Mouse (Mus musculus) urinary bladder, postnatal 0 days (tissue): ENCODE measurements around the gene Zfp651. TPM values are rescaled to one million over a fixed set of nuclear protein-coding genes. Genes with fewer than 3 reads are reported as not detected.

ENCODE experiments used
- polyA plus RNA-seq: library from polyadenylated mRNA; unstranded; fragments of >200 nt; fragmentation: Nextera tagmentation; extraction: Ambion mirVana; gene quantifications from 2 replicates; pipeline ENCODE4 v1.2.1, GENCODE M21; 2015

Gene Zfp651
- 21.2 and 21.4 TPM in 2 replicates for polyA plus RNA-seq

GRCm38 (mm10) chr9:121759091-121760081, at the start of gene Zfp651:
Gene Zfp651, plus strand, starts transcription at chr9:121759330.

GRCm38 (mm10) chr9:121709898-121710583, 49.1 kb upstream of the Zfp651 start, which contains the start of gene Ss18l2:
Gene Ss18l2, plus strand, starts transcription at chr9:121710329.

DNA sequence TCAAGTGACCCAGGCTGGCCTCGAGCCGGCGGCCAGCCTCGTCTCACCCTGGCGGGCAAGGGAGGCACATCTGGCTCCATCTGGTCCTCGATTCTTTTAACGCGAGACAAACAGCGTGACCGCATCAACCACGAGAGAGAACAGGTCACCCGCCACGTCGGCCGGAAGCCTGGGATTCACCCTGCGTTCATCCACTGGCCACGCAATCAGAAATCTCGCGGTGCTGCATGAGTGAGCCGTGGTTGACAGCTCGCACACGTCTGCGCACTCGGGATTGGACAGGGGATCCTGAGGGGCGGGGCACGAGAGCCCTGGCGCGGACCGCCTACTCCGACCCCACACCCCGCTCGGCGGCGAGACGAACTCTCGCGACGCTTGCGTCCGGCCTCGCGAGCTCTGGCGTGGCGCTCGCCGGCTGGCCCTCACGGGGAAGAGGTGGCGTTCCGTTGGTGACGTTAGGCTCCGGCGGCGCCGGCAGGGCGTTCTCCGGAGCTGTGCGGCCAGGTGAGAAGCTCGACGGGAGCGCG, 40.3 kb upstream of the Zfp651 start, which contains the start of gene Nktr:
TSS of gene Nktr (plus strand) at position 378 of the 527 bp plus-strand sequence.

DNA sequence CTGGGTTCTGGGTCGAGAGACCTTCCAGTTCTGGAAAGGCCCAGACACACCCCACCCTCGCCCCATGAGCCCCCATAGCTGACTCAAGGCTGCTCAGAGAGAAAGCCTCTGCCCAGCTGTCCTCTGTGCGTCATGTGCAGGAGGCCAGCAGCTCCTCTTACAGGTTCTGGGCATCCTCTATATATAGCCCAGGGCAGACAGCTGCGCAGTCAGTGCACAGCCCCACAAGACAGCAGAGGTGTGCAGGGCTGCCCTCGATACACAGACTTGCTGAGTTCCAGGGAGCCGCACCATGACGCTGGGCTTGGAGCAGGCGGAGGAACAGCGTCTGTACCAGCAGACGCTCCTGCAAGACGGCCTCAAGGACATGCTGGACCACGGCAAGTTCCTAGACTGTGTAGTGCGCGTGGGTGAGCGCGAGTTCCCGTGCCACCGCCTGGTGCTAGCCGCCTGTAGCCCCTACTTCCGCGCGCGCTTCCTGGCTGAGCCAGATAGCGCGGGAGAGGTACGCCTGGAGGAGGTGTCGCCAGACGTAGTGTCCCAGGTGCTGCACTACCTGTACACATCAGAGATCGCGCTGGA, 18.4 kb downstream of the Zfp651 start, which contains the start of gene Klhl40:
TSS of gene Klhl40 (plus strand) at position 124 of the 582 bp plus-strand sequence.

GRCm38 (mm10) chr9:121791757-121792521, 32.8 kb downstream of the Zfp651 start, which contains the start of gene Hhatl:
Gene Hhatl, minus strand, starts transcription at chr9:121792507.

Other genes with a start within 250 kb of the Zfp651 start
- 0.17 and 0.29 TPM in 2 replicates for gene Lyzl4, start 117.2 kb upstream of the Zfp651 start, polyA plus RNA-seq
- gene Vipr1, start 116.6 kb upstream of the Zfp651 start, polyA plus RNA-seq, result 0.77 and 1.1 TPM in 2 replicates
- 5.8 and 6.1 TPM in 2 replicates for gene Sec22c, start 53.8 kb upstream of the Zfp651 start, polyA plus RNA-seq
- gene Ss18l2, start 49.0 kb upstream of the Zfp651 start, polyA plus RNA-seq, result 113 and 114 TPM in 2 replicates
- 29.6 and 37.6 TPM in 2 replicates for gene Nktr, start 40.2 kb upstream of the Zfp651 start, polyA plus RNA-seq
- 0.08 and 0.27 TPM in 2 replicates for gene Klhl40, start 18.3 kb downstream of the Zfp651 start, polyA plus RNA-seq
- 4.2 and 4.6 TPM in 2 replicates for gene Hhatl, start 33.2 kb downstream of the Zfp651 start, polyA plus RNA-seq
- gene Ccdc13, start 80.1 kb downstream of the Zfp651 start, polyA plus RNA-seq, result 0.16 and 0.33 TPM in 2 replicates
- 265 and 303 TPM in 2 replicates for gene Higd1a, start 99.0 kb downstream of the Zfp651 start, polyA plus RNA-seq
- gene Ackr2, start 139.0 kb downstream of the Zfp651 start, polyA plus RNA-seq, result 0.37 and 0.44 TPM in 2 replicates
- 0.06 TPM in 1 of 2 replicates, not detected in the other for gene Cyp8b1, start 157.0 kb downstream of the Zfp651 start, polyA plus RNA-seq
- gene Fam198a, start 191.7 kb downstream of the Zfp651 start, polyA plus RNA-seq, result 4.8 and 5.6 TPM in 2 replicates
- 6.6 and 7.4 TPM in 2 replicates for gene Pomgnt2, start 237.8 kb downstream of the Zfp651 start, polyA plus RNA-seq